In genomic region chr13:101701632-101702031, GRCm38 (mm10) we compare ENCODE assay signal across 11 mouse cellular contexts.
"Had no signal": no experiment of that assay in that cellular context is flagged by ENCODE, and none has a peak within 500 bp of the region (broad histone marks: within the 10 kb centered on the region; RNA-seq: fewer than 3 reads in every experiment).

No protein-coding gene starts in this region.

- H3K27me3 ChIP-seq: kidney, embryonic 15.5 days; liver, embryonic 13.5 days; midbrain, embryonic 13.5 days had no signal

- H3K27ac ChIP-seq: kidney, embryonic 15.5 days; left cerebral cortex, adult 2 months; liver, embryonic 13.5 days; macrophage; midbrain, embryonic 13.5 days had no signal

- H3K9me3 ChIP-seq: kidney, embryonic 15.5 days; liver, embryonic 13.5 days; midbrain, embryonic 13.5 days had no signal

- H3K9ac ChIP-seq: kidney, embryonic 15.5 days; liver, embryonic 13.5 days; midbrain, embryonic 13.5 days had no signal

- ATAC-seq: intestine, postnatal 0 days; midbrain, embryonic 13.5 days had no signal

- DNase-seq: kidney, adult 2 months; kidney, postnatal 10 days; kidney, postnatal 36 days; layer of hippocampus, postnatal 36 days; liver, embryonic 13.5 days; lung, adult 2 months had no signal

- H3K4me3 ChIP-seq: kidney, embryonic 15.5 days; left cerebral cortex, adult 2 months; liver, embryonic 13.5 days; midbrain, embryonic 13.5 days had no signal

- H3K4me2 ChIP-seq: kidney, embryonic 15.5 days; liver, embryonic 13.5 days; midbrain, embryonic 13.5 days had no signal
